Mouse (Mus musculus) retina, postnatal 1 day (tissue): ENCODE results near the gene Ube2o.

ENCODE experiments used
- DNase-seq: peaks from one replicate; pipeline ENCODE4 v3.0.0-alpha.2; 2012

The Ube2o gene

GRCm38 (mm10) chr11:116581376-116581814 lies at the start of gene Ube2o:
Gene Ube2o (minus strand): TSS chr11:116581447.
- peak; percentile 93 for DNase-seq

GRCm38 (mm10) chr11:116630171-116630965 lies 49.1 kb upstream of the Ube2o start:
- no peak for DNase-seq

GRCm38 (mm10) chr11:116629472-116629871 lies 48.2 kb upstream of the Ube2o start:
- DNase-seq, result no peak

- DNase-seq, result peak; percentile 94
These were observed 47.5 kb upstream of the Ube2o start for GRCm38 (mm10) chr11:116628712-116629111.

- DNase-seq, result peak; percentile 57
These were observed 46.1 kb upstream of the Ube2o start for GRCm38 (mm10) chr11:116627072-116628020.

- no peak for DNase-seq
These were observed 45.2 kb upstream of the Ube2o start, which contains the start of gene Rhbdf2 for GRCm38 (mm10) chr11:116626299-116627071. Gene Rhbdf2 (minus strand): TSS chr11:116627019.

GRCm38 (mm10) chr11:116625081-116626000 lies 44.1 kb upstream of the Ube2o start:
- peak; percentile 66 for DNase-seq

- peak; percentile 83 for DNase-seq
These were observed 43.0 kb upstream of the Ube2o start for GRCm38 (mm10) chr11:116624131-116624832.

GRCm38 (mm10) chr11:116623281-116624124 lies 42.3 kb upstream of the Ube2o start:
- no peak for DNase-seq

- peak; percentile 40 for DNase-seq
These were observed 40.0 kb upstream of the Ube2o start for GRCm38 (mm10) chr11:116621258-116621704.

- no peak for DNase-seq
These were observed 39.5 kb upstream of the Ube2o start for GRCm38 (mm10) chr11:116620559-116621253.

- peak; percentile 41 for DNase-seq
These were observed 38.8 kb upstream of the Ube2o start for GRCm38 (mm10) chr11:116620073-116620472.

GRCm38 (mm10) chr11:116619561-116619960 lies 38.3 kb upstream of the Ube2o start:
- DNase-seq, result peak; percentile 62

GRCm38 (mm10) chr11:116619156-116619555 lies 37.9 kb upstream of the Ube2o start:
- DNase-seq, result no peak

- DNase-seq, result no peak
These were observed 37.4 kb upstream of the Ube2o start for GRCm38 (mm10) chr11:116618666-116619065.

GRCm38 (mm10) chr11:116617641-116618040 lies 36.4 kb upstream of the Ube2o start:
- DNase-seq, result no peak

GRCm38 (mm10) chr11:116616438-116617118 lies 35.3 kb upstream of the Ube2o start:
- DNase-seq, result no peak

GRCm38 (mm10) chr11:116615735-116616437 lies 34.6 kb upstream of the Ube2o start:
- peak; percentile 88 for DNase-seq
